ENCODE assay signal across 8 mouse cellular contexts in the genomic region with DNA sequence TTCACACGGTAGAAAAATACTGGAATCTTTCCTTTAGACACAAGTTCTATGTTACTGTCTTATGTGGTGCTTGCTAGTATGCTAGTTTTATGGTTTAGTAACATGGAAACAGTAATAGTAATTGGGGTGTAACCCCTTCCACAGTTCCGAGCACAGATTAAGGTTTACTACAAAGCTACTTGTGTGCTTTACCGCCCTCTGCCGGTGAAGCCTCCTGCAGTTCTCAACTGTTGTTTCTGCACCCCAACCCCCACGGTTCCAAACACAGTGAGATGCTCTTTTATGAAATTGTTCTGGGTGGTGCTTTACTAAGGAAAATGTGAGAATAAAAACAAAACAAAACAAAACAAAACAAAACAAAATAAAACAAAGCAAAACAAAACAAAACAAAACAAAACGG.
DNase-seq lines count a peak whose midpoint lies in the region; ATAC-seq and TF ChIP-seq lines count a peak whose summit lies in the region.

No protein-coding gene starts in this region.

- ATAC-seq in heart, embryonic 12.5 days (ENCODE audit: insufficient number of reproducible peaks, low FRiP score) = no peak
- no peak for ATAC-seq in lung, postnatal 0 days

- TF ChIP-seq CTCF in lung, postnatal 0 days (IDR thresholded peaks at IDR 0.05) = peak; percentile 51

- H3K27me3 ChIP-seq in heart, embryonic 12.5 days (replicated peaks) = no peaks in the 10 kb centered on the region
- no peaks in the 10 kb centered on the region for H3K27me3 ChIP-seq in lung, postnatal 0 days (replicated peaks; ENCODE audit: insufficient read depth, low read length)

- WGBS in heart, embryonic 12.5 days = 43% methylated on average over 6 of the region's 6 CpGs
- WGBS in lung, postnatal 0 days = 51% methylated on average over 6 of the region's 6 CpGs

- peak; percentile 24 to 50 for DNase-seq in heart, postnatal 10 days
- peak; percentile 46 for DNase-seq in right cerebral cortex, postnatal 4 days
- DNase-seq in right cerebral cortex, postnatal 25 days = no peak
- peak; percentile 17 for DNase-seq in c-Kit-positive CD71-negative TER-119-negative erythroid progenitor cells, embryonic 14.5 days (ENCODE audit: low read depth)
- DNase-seq in lung, postnatal 0 days (ENCODE audit: low spot score) = peak; percentile 22
- no peak for DNase-seq in Muller cell, postnatal 12 days (ENCODE audit: inconsistent ontology term)
- no peak for DNase-seq in frontal cortex, postnatal 14 days (ENCODE audit: low spot score in 2 of 2)

- intact Hi-C loops in heart, postnatal 10 days (cut with DNase I) = no loop called here

- H3K9ac ChIP-seq in heart, embryonic 12.5 days = no peak overlapping the region
- H3K9ac ChIP-seq in lung, postnatal 0 days (replicated peaks; ENCODE audit: low read depth) = no peak overlapping the region

- H3K27ac ChIP-seq in heart, embryonic 12.5 days (ENCODE audit: poor library complexity, severe bottlenecking) = no peak overlapping the region
- no peak overlapping the region for H3K27ac ChIP-seq in lung, postnatal 0 days (ENCODE audit: low read length)

- H3K4me3 ChIP-seq in heart, embryonic 12.5 days = no peak overlapping the region
- H3K4me3 ChIP-seq in lung, postnatal 0 days (ENCODE audit: low read depth, low read length) = no peak overlapping the region

- no peak for TF ChIP-seq EP300 in lung, postnatal 0 days (IDR thresholded peaks at IDR 0.05)

- no peaks in the 10 kb centered on the region for H3K36me3 ChIP-seq in heart, embryonic 12.5 days
- H3K36me3 ChIP-seq in lung, postnatal 0 days (ENCODE audit: insufficient read depth, low read length) = no peaks in the 10 kb centered on the region

- no peaks in the 10 kb centered on the region for H3K4me1 ChIP-seq in heart, embryonic 12.5 days (replicated peaks)
- H3K4me1 ChIP-seq in lung, postnatal 0 days (ENCODE audit: insufficient read depth, low read depth, low read length) = no peaks in the 10 kb centered on the region

- H3K4me2 ChIP-seq in heart, embryonic 12.5 days = no peak overlapping the region
- H3K4me2 ChIP-seq in lung, postnatal 0 days (replicated peaks; ENCODE audit: low read depth, low read length) = no peak overlapping the region

- H3K9me3 ChIP-seq in heart, embryonic 12.5 days (replicated peaks) = no peaks in the 10 kb centered on the region
- H3K9me3 ChIP-seq in lung, postnatal 0 days (ENCODE audit: low read length) = no peaks in the 10 kb centered on the region

Comparison
In these comparisons a context has a peak if more than half of its experiments do, and no peak if none do; other contexts are left out.
1. DNase-seq: peak in heart, postnatal 10 days (2 of 2), right cerebral cortex, postnatal 4 days (single experiment), c-Kit-positive CD71-negative TER-119-negative erythroid progenitor cells, embryonic 14.5 days (single experiment) and lung, postnatal 0 days (single experiment); none in right cerebral cortex, postnatal 25 days (single experiment), Muller cell, postnatal 12 days (single experiment) and frontal cortex, postnatal 14 days (0 of 2).